Mouse (Mus musculus): ENCODE measurements at regions not wholly inside any gene's neighbourhood (a gene's known extent, or its start where the extent isn't known, plus 50 kb on each side); places are given as distances from the start of the nearest gene placed in this dataset.

- ATAC-seq (replicated peaks; ENCODE audit: low FRiP score, poor library complexity, severe bottlenecking), result no peak
Observed at GRCm38 (mm10) chr10:30953825-30954224, 111.2 kb upstream of the Hey2 start.

GRCm38 (mm10) chr10:30952410-30952809 lies 109.8 kb upstream of the Hey2 start:
- no peak for ATAC-seq (replicated peaks; ENCODE audit: low FRiP score, poor library complexity, severe bottlenecking)

- ATAC-seq (replicated peaks; ENCODE audit: low FRiP score, poor library complexity, severe bottlenecking), result no peak
Observed at GRCm38 (mm10) chr10:30946601-30947000, 104.0 kb upstream of the Hey2 start.

GRCm38 (mm10) chr10:30918322-30918988 lies 75.9 kb upstream of the Hey2 start:
- no peak for ATAC-seq (replicated peaks; ENCODE audit: low FRiP score, poor library complexity, severe bottlenecking)

- no peak for ATAC-seq (replicated peaks; ENCODE audit: low FRiP score, poor library complexity, severe bottlenecking)
Observed at GRCm38 (mm10) chr10:30893771-30894170, 51.2 kb upstream of the Hey2 start.
